Mouse (Mus musculus): ENCODE results near the gene Cse1l. TPM values are rescaled to one million over a fixed set of nuclear protein-coding genes. Genes with fewer than 3 reads are reported as not detected.

Gene Cse1l
- polyA plus RNA-seq, 1 experiment from 2014 or later, result 86.5 TPM

GRCm38 (mm10) chr2:166874675-166875280, 31.1 kb upstream of the Cse1l start:
- no peaks in the 10 kb centered on the region for H3K4me1 ChIP-seq (ENCODE audit: control insufficient read depth, insufficient read depth, low read length)
- H3K36me3 ChIP-seq (ENCODE audit: control insufficient read depth, insufficient read depth), result peaks cover 41% of the 10 kb centered on the region
- 75% methylated on average over 10 of the region's 10 CpGs for WGBS
- no peak overlapping the region for H3K4me3 ChIP-seq (ENCODE audit: low read length)
- no peak for ATAC-seq (replicated peaks; ENCODE audit: extremely low read depth, insufficient read depth, low FRiP score)
- no peak overlapping the region for H3K4me2 ChIP-seq (ENCODE audit: low read depth, low read length)
- no peak overlapping the region for H3K9ac ChIP-seq (ENCODE audit: low read length)
- H3K27ac ChIP-seq (ENCODE audit: low read length), result no peak overlapping the region
- no peaks in the 10 kb centered on the region for H3K27me3 ChIP-seq (ENCODE audit: control insufficient read depth, insufficient read depth, low read length)
- no peaks in the 10 kb centered on the region for H3K9me3 ChIP-seq (replicated peaks; ENCODE audit: control insufficient read depth, low read length)

GRCm38 (mm10) chr2:166875561-166875960, 30.3 kb upstream of the Cse1l start:
- Histone ChIP-seq H3K9ac (ENCODE audit: low read length) (no peak overlapping the region), H3K27ac (ENCODE audit: low read length) (no peak overlapping the region), H3K4me2 (ENCODE audit: low read depth, low read length) (no peak overlapping the region), H3K4me3 (ENCODE audit: low read length) (no peak overlapping the region), H3K36me3 (ENCODE audit: control insufficient read depth, insufficient read depth) (peaks cover 38% of the 10 kb centered on the region), H3K4me1 (ENCODE audit: control insufficient read depth, insufficient read depth, low read length) (no peaks in the 10 kb centered on the region), H3K27me3 (ENCODE audit: control insufficient read depth, insufficient read depth, low read length) (no peaks in the 10 kb centered on the region), H3K9me3 (replicated peaks; ENCODE audit: control insufficient read depth, low read length) (no peaks in the 10 kb centered on the region)
- 81% methylated on average over 6 of the region's 6 CpGs for WGBS
- ATAC-seq (replicated peaks; ENCODE audit: extremely low read depth, insufficient read depth, low FRiP score), result no peak

- H3K36me3 ChIP-seq (ENCODE audit: control insufficient read depth, insufficient read depth), result peaks cover 43% of the 10 kb centered on the region
- no peak overlapping the region for H3K27ac ChIP-seq (ENCODE audit: low read length)
- WGBS, result 91% methylated on average over 10 of the region's 10 CpGs
- H3K27me3 ChIP-seq (ENCODE audit: control insufficient read depth, insufficient read depth, low read length), result no peaks in the 10 kb centered on the region
- no peaks in the 10 kb centered on the region for H3K4me1 ChIP-seq (ENCODE audit: control insufficient read depth, insufficient read depth, low read length)
- no peak overlapping the region for H3K9ac ChIP-seq (ENCODE audit: low read length)
- no peaks in the 10 kb centered on the region for H3K9me3 ChIP-seq (replicated peaks; ENCODE audit: control insufficient read depth, low read length)
- H3K4me2 ChIP-seq (ENCODE audit: low read depth, low read length), result no peak overlapping the region
- no peak overlapping the region for H3K4me3 ChIP-seq (ENCODE audit: low read length)
- ATAC-seq (replicated peaks; ENCODE audit: extremely low read depth, insufficient read depth, low FRiP score), result no peak
Measured at GRCm38 (mm10) chr2:166876331-166876730, 29.5 kb upstream of the Cse1l start.

- no peak for ATAC-seq (replicated peaks; ENCODE audit: extremely low read depth, insufficient read depth, low FRiP score)
- H3K4me3 ChIP-seq (ENCODE audit: low read length), result no peak overlapping the region
- H3K9ac ChIP-seq (ENCODE audit: low read length), result no peak overlapping the region
- no peak overlapping the region for H3K27ac ChIP-seq (ENCODE audit: low read length)
- H3K4me1 ChIP-seq (ENCODE audit: control insufficient read depth, insufficient read depth, low read length), result no peaks in the 10 kb centered on the region
- H3K4me2 ChIP-seq (ENCODE audit: low read depth, low read length), result no peak overlapping the region
- H3K36me3 ChIP-seq (ENCODE audit: control insufficient read depth, insufficient read depth), result peaks cover 21% of the 10 kb centered on the region
- H3K9me3 ChIP-seq (replicated peaks; ENCODE audit: control insufficient read depth, low read length), result no peaks in the 10 kb centered on the region
- WGBS, result 79% methylated on average over 7 of the region's 7 CpGs
- no peaks in the 10 kb centered on the region for H3K27me3 ChIP-seq (ENCODE audit: control insufficient read depth, insufficient read depth, low read length)
Measured at GRCm38 (mm10) chr2:166885066-166885465, 20.8 kb upstream of the Cse1l start.

- H3K9me3 ChIP-seq (replicated peaks; ENCODE audit: control insufficient read depth, low read length), result no peaks in the 10 kb centered on the region
- ATAC-seq (replicated peaks; ENCODE audit: extremely low read depth, insufficient read depth, low FRiP score), result no peak
- no peak overlapping the region for H3K4me2 ChIP-seq (ENCODE audit: low read depth, low read length)
- no peak overlapping the region for H3K9ac ChIP-seq (ENCODE audit: low read length)
- no peaks in the 10 kb centered on the region for H3K27me3 ChIP-seq (ENCODE audit: control insufficient read depth, insufficient read depth, low read length)
- H3K27ac ChIP-seq (ENCODE audit: low read length), result no peak overlapping the region
- WGBS, result 73% methylated on average over 10 of the region's 10 CpGs
- H3K36me3 ChIP-seq (ENCODE audit: control insufficient read depth, insufficient read depth), result peaks cover 21% of the 10 kb centered on the region
- no peaks in the 10 kb centered on the region for H3K4me1 ChIP-seq (ENCODE audit: control insufficient read depth, insufficient read depth, low read length)
- H3K4me3 ChIP-seq (ENCODE audit: low read length), result no peak overlapping the region
Measured at GRCm38 (mm10) chr2:166885619-166886018, 20.2 kb upstream of the Cse1l start.

GRCm38 (mm10) chr2:166886231-166886630, 19.6 kb upstream of the Cse1l start:
- Histone ChIP-seq H3K9me3 (replicated peaks; ENCODE audit: control insufficient read depth, low read length) (no peaks in the 10 kb centered on the region), H3K4me2 (ENCODE audit: low read depth, low read length) (no peak overlapping the region), H3K9ac (ENCODE audit: low read length) (no peak overlapping the region), H3K4me3 (ENCODE audit: low read length) (no peak overlapping the region), H3K4me1 (ENCODE audit: control insufficient read depth, insufficient read depth, low read length) (no peaks in the 10 kb centered on the region), H3K36me3 (ENCODE audit: control insufficient read depth, insufficient read depth) (peaks cover 17% of the 10 kb centered on the region), H3K27ac (ENCODE audit: low read length) (no peak overlapping the region), H3K27me3 (ENCODE audit: control insufficient read depth, insufficient read depth, low read length) (no peaks in the 10 kb centered on the region)
- 88% methylated on average over 3 of the region's 3 CpGs for WGBS
- no peak for ATAC-seq (replicated peaks; ENCODE audit: extremely low read depth, insufficient read depth, low FRiP score)

GRCm38 (mm10) chr2:166887816-166888215, 18.0 kb upstream of the Cse1l start:
- no peaks in the 10 kb centered on the region for H3K9me3 ChIP-seq (replicated peaks; ENCODE audit: control insufficient read depth, low read length)
- no peak overlapping the region for H3K4me2 ChIP-seq (ENCODE audit: low read depth, low read length)
- ATAC-seq (replicated peaks; ENCODE audit: extremely low read depth, insufficient read depth, low FRiP score), result no peak
- H3K27me3 ChIP-seq (ENCODE audit: control insufficient read depth, insufficient read depth, low read length), result no peaks in the 10 kb centered on the region
- no peak overlapping the region for H3K27ac ChIP-seq (ENCODE audit: low read length)
- no peak overlapping the region for H3K4me3 ChIP-seq (ENCODE audit: low read length)
- no peaks in the 10 kb centered on the region for H3K4me1 ChIP-seq (ENCODE audit: control insufficient read depth, insufficient read depth, low read length)
- WGBS, result 54% methylated on average over 11 of the region's 11 CpGs
- no peak overlapping the region for H3K9ac ChIP-seq (ENCODE audit: low read length)
- peaks cover 22% of the 10 kb centered on the region for H3K36me3 ChIP-seq (ENCODE audit: control insufficient read depth, insufficient read depth)

- no peaks in the 10 kb centered on the region for H3K27me3 ChIP-seq (ENCODE audit: control insufficient read depth, insufficient read depth, low read length)
- H3K4me3 ChIP-seq (ENCODE audit: low read length), result no peak overlapping the region
- H3K9me3 ChIP-seq (replicated peaks; ENCODE audit: control insufficient read depth, low read length), result no peaks in the 10 kb centered on the region
- WGBS, result 79% methylated on average over 9 of the region's 9 CpGs
- H3K9ac ChIP-seq (ENCODE audit: low read length), result no peak overlapping the region
- peaks cover 37% of the 10 kb centered on the region for H3K36me3 ChIP-seq (ENCODE audit: control insufficient read depth, insufficient read depth)
- H3K27ac ChIP-seq (ENCODE audit: low read length), result no peak overlapping the region
- no peaks in the 10 kb centered on the region for H3K4me1 ChIP-seq (ENCODE audit: control insufficient read depth, insufficient read depth, low read length)
- H3K4me2 ChIP-seq (ENCODE audit: low read depth, low read length), result no peak overlapping the region
- ATAC-seq (replicated peaks; ENCODE audit: extremely low read depth, insufficient read depth, low FRiP score), result no peak
Measured at GRCm38 (mm10) chr2:166891366-166891880, 14.4 kb upstream of the Cse1l start.

GRCm38 (mm10) chr2:166892158-166892680, 13.6 kb upstream of the Cse1l start:
- H3K9me3 ChIP-seq (replicated peaks; ENCODE audit: control insufficient read depth, low read length), result no peaks in the 10 kb centered on the region
- no peak for ATAC-seq (replicated peaks; ENCODE audit: extremely low read depth, insufficient read depth, low FRiP score)
- H3K27ac ChIP-seq (ENCODE audit: low read length), result no peak overlapping the region
- H3K4me1 ChIP-seq (ENCODE audit: control insufficient read depth, insufficient read depth, low read length), result no peaks in the 10 kb centered on the region
- 87% methylated on average over 8 of the region's 8 CpGs for WGBS
- no peak overlapping the region for H3K4me2 ChIP-seq (ENCODE audit: low read depth, low read length)
- H3K9ac ChIP-seq (ENCODE audit: low read length), result no peak overlapping the region
- no peaks in the 10 kb centered on the region for H3K27me3 ChIP-seq (ENCODE audit: control insufficient read depth, insufficient read depth, low read length)
- H3K36me3 ChIP-seq (ENCODE audit: control insufficient read depth, insufficient read depth), result peaks cover 35% of the 10 kb centered on the region
- H3K4me3 ChIP-seq (ENCODE audit: low read length), result no peak overlapping the region

All from heart, embryonic 16.5 days (tissue).